Mouse (Mus musculus): ENCODE data around the gene Abr. TPM values are rescaled to one million over a fixed set of nuclear protein-coding genes. Genes with fewer than 3 reads are reported as not detected.

The Abr gene
- polyA plus RNA-seq, 1 experiment, result 158 TPM

DNA sequence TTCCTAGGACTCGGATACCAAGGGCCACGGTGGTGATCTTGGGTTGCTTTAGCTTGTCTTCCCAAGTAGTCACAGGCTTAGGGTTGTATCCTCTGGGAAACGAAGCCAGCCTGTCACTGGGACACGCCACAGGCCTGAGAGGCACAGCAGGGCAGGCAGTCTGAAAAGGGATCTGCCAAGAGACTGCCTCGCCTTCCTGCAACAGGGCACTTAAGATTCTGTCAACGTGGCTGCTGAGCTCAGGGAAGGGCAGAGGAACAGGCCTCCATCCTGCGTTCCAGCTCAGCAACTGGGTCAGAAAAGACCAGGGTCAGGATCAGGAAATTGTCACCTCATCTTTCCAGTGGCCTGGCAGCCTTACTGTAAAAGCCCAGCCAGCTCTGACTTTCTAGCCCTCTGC, 192.6 kb downstream of the Abr start:
- TF ChIP-seq POLR2A (IDR thresholded peaks at IDR 0.05; ENCODE audit: borderline replicate concordance, low read depth, low read length) (no peak), CTCF (IDR thresholded peaks at IDR 0.05; ENCODE audit: low read depth, low read length) (no peak)
- H3K4me3 ChIP-seq (ENCODE audit: insufficient read depth, low read length), result no peak overlapping the region
- no peak overlapping the region for H3K27ac ChIP-seq (ENCODE audit: insufficient read depth, low read depth, low read length)
- no peaks in the 10 kb centered on the region for H3K4me1 ChIP-seq (ENCODE audit: control insufficient read depth, insufficient read depth, low read length)

DNA sequence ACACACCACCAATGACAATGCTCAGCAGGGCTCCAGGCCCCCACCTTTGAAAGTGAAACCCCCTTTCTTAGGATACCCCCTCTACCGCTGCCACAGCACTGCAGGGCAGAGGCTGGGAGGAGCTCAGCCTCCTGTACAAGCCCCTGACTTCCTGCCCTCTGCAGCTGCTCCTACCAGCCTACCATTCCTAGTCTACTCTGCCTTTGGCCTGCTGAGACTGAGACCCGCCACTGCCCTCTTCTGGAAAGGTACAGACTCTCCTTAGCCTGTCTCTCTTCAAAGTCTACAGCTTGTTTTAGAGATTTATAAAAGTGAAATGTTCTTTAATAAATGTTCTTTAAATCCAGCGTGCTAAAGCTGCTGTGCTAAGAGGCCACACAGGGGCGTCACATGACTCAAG, 193.1 kb downstream of the Abr start:
- H3K4me3 ChIP-seq (ENCODE audit: insufficient read depth, low read length), result no peak overlapping the region
- TF ChIP-seq CTCF (IDR thresholded peaks at IDR 0.05; ENCODE audit: low read depth, low read length) (0 out of 2 replicates have a peak, but pooled peaks have one; percentile 11), POLR2A (IDR thresholded peaks at IDR 0.05; ENCODE audit: borderline replicate concordance, low read depth, low read length) (no peak)
- H3K27ac ChIP-seq (ENCODE audit: insufficient read depth, low read depth, low read length), result no peak overlapping the region
- no peaks in the 10 kb centered on the region for H3K4me1 ChIP-seq (ENCODE audit: control insufficient read depth, insufficient read depth, low read length)

DNA sequence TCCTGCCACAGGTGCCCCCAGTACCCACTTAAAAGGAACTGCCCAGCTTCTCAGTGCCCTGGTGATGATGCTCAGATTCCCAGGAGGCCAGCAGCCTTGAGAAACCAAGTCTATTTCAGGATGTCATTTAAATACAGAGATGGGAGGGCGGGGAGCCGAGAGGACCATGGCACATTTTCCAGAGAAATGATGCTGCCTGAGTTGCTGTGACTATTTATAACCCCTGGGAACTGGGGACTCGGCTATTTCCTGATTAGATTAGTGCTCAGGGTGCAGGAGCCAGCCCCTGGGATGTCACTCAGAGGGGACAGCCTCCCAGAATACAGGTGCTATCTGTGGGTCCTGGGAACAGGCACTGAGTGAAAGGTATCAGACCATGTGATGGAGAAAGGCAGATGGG, 194.3 kb downstream of the Abr start:
- H3K27ac ChIP-seq (ENCODE audit: insufficient read depth, low read depth, low read length), result no peak overlapping the region
- H3K4me1 ChIP-seq (ENCODE audit: control insufficient read depth, insufficient read depth, low read length), result no peaks in the 10 kb centered on the region
- TF ChIP-seq POLR2A (IDR thresholded peaks at IDR 0.05; ENCODE audit: borderline replicate concordance, low read depth, low read length), result no peak
- no peak for TF ChIP-seq CTCF (IDR thresholded peaks at IDR 0.05; ENCODE audit: low read depth, low read length)
- H3K4me3 ChIP-seq (ENCODE audit: insufficient read depth, low read length), result no peak overlapping the region

DNA sequence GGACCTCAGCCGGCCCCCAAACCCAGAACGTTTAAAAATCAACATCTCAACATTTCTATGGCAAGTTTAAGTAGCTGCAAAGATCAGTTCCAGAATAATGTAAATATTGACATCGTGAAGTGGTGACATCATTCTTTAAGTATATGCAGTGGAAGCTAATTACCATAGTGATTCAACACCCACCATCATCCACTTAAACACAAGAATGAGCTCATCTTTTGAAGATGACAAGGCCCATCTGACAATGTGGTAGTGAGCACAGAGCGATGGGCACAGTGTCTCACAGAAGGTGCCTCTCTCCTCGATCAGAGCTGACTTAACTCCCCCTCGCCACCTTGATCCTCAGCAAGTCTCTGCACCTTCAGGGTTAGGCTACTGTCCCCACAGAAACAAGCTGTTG, 196.4 kb downstream of the Abr start:
- no peak overlapping the region for H3K4me3 ChIP-seq (ENCODE audit: insufficient read depth, low read length)
- TF ChIP-seq POLR2A (IDR thresholded peaks at IDR 0.05; ENCODE audit: borderline replicate concordance, low read depth, low read length) (no peak), CTCF (IDR thresholded peaks at IDR 0.05; ENCODE audit: low read depth, low read length) (no peak)
- H3K27ac ChIP-seq (ENCODE audit: insufficient read depth, low read depth, low read length), result no peak overlapping the region
- H3K4me1 ChIP-seq (ENCODE audit: control insufficient read depth, insufficient read depth, low read length), result no peaks in the 10 kb centered on the region

DNA sequence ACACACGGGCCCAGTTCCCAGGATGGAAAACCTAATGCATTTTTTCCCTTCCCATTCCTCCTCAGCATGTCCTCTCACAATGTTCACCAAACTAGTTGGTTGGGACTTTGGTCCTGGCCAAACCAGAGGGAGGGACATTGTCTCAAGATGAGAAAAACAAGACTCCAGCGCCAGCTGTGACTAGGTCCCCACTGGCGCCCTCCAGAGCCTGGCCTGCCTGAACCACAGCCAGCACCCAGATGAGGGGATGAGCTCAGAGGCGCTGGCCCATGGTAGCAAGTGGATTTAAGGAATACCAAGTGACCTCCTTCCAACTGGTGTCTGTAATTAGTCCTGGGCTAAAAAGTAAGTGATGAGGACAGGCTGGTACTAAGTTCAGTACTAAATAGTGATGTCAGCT, 201.2 kb downstream of the Abr start:
- Histone ChIP-seq H3K4me3 (ENCODE audit: insufficient read depth, low read length) (no peak overlapping the region), H3K4me1 (ENCODE audit: control insufficient read depth, insufficient read depth, low read length) (peaks cover 2% of the 10 kb centered on the region; the same call in 1 of the 2 replicates), H3K27ac (ENCODE audit: insufficient read depth, low read depth, low read length) (no peak overlapping the region)
- TF ChIP-seq POLR2A (IDR thresholded peaks at IDR 0.05; ENCODE audit: borderline replicate concordance, low read depth, low read length) (no peak), CTCF (IDR thresholded peaks at IDR 0.05; ENCODE audit: low read depth, low read length) (no peak)

DNA sequence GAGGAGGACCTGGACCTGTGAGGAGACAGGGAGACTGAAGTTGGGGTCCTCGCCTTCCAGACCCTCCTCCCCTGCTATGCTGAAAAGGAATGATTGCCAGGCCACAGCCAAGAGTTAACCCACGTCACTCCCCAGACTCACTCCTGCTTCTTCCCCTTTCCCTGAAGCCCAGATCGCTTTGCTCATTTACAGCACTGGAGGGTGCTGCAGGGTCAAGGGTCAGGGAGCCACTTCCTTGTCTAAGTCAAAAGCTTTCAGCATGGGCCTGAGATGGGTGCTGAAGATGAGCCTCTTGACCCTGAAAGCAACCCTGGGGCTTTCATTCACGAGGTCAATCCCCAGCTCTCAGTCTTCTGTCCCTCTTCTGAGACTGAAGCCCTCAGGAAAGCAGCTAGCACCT, 202.9 kb downstream of the Abr start:
- Histone ChIP-seq H3K27ac (ENCODE audit: insufficient read depth, low read depth, low read length) (no peak overlapping the region), H3K4me1 (ENCODE audit: control insufficient read depth, insufficient read depth, low read length) (peaks cover 2% of the 10 kb centered on the region; the same call in 1 of the 2 replicates), H3K4me3 (ENCODE audit: insufficient read depth, low read length) (no peak overlapping the region)
- TF ChIP-seq POLR2A (IDR thresholded peaks at IDR 0.05; ENCODE audit: borderline replicate concordance, low read depth, low read length) (no peak), CTCF (IDR thresholded peaks at IDR 0.05; ENCODE audit: low read depth, low read length) (no peak)

DNA sequence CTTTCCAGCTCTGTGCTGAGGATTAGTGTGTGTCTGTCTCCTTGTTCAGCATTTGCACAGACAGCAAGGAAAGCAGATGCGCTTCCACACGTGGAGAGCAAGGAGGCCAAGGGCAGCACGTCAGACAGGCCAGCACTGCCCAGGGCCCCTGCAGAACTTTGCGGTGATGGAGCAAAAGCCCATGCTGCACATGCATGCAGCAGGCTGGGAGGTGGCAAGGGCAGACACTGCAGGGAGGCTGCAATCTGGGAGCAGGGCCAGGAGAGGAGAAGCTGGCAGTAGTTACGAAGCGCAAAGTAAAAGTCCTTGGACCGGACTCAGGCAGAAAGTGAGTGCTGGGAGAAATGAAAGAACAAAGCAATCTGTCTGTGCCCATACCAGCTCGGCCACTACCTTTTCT, 203.7 kb downstream of the Abr start:
- no peak for TF ChIP-seq POLR2A (IDR thresholded peaks at IDR 0.05; ENCODE audit: borderline replicate concordance, low read depth, low read length)
- TF ChIP-seq CTCF (IDR thresholded peaks at IDR 0.05; ENCODE audit: low read depth, low read length), result no peak
- no peak overlapping the region for H3K27ac ChIP-seq (ENCODE audit: insufficient read depth, low read depth, low read length)
- H3K4me3 ChIP-seq (ENCODE audit: insufficient read depth, low read length), result no peak overlapping the region
- H3K4me1 ChIP-seq (ENCODE audit: control insufficient read depth, insufficient read depth, low read length), result peaks cover 2% of the 10 kb centered on the region; the same call in 1 of the 2 replicates

DNA sequence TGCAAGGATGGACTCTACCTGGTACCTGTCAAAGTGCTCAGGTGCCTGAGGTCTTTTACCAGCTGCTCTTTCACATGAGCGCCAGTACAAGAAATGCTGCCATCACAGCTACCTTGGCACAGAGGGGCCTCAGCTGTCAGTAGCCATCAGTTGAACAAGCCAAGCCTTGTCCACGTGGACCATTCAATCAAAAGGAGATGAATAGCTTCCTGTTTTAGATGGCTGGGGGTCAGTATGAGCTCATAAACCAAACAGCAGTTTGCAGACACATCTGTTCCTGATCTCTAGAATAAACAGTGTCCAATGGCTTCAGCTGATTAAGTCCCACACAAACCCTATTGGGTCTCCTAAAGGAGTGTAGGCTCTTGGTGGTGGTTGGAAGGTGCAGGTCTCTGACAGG, 206.1 kb downstream of the Abr start:
- no peak for TF ChIP-seq CTCF (IDR thresholded peaks at IDR 0.05; ENCODE audit: low read depth, low read length)
- no peak for TF ChIP-seq POLR2A (IDR thresholded peaks at IDR 0.05; ENCODE audit: borderline replicate concordance, low read depth, low read length)
- Histone ChIP-seq H3K4me1 (ENCODE audit: control insufficient read depth, insufficient read depth, low read length) (peaks cover 2% of the 10 kb centered on the region; the same call in 1 of the 2 replicates), H3K4me3 (ENCODE audit: insufficient read depth, low read length) (no peak overlapping the region), H3K27ac (ENCODE audit: insufficient read depth, low read depth, low read length) (no peak overlapping the region)

DNA sequence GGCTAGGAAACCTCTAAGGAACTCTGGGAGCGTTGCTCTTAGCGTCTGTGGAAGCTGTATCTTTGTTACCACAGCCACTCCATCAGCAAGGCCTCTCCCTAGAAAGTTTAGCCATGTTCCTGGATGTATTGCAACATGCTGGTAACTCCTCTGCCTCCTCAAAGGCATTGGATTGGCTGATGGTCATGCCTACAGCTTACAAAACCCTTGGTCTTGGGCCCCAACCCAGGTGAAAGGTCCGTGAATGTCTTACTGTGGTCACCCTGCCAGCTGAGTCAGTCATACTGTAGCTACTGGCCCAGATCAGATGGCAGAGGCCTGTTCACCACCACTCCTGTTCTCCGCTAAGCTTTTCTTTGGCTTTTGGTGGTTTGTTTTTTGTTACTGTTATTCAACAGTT, 207.1 kb downstream of the Abr start:
- H3K4me1 ChIP-seq (ENCODE audit: control insufficient read depth, insufficient read depth, low read length), result peaks cover 2% of the 10 kb centered on the region; the same call in 1 of the 2 replicates
- no peak for TF ChIP-seq CTCF (IDR thresholded peaks at IDR 0.05; ENCODE audit: low read depth, low read length)
- TF ChIP-seq POLR2A (IDR thresholded peaks at IDR 0.05; ENCODE audit: borderline replicate concordance, low read depth, low read length), result no peak
- no peak overlapping the region for H3K27ac ChIP-seq (ENCODE audit: insufficient read depth, low read depth, low read length)
- H3K4me3 ChIP-seq (ENCODE audit: insufficient read depth, low read length), result no peak overlapping the region

DNA sequence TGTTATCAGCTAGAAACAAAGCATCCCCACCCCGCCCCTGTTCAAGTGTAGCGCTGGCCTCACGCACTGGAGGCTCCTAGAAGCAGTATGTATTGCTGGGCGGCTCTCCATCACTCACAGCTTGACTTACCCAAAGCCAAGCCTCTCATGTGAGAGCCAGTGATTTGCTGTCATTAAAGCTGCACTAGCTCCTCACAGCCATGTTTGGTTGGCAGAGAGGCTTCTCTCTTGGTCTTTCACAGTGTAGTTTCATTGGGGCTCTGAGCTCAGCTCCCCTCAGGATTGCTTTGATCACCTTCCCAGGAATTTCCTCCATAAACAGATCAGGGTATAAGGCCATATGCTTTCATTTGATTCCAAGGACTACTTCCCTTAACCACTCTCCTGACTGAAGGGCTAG, 208.9 kb downstream of the Abr start:
- TF ChIP-seq CTCF (IDR thresholded peaks at IDR 0.05; ENCODE audit: low read depth, low read length), result no peak
- TF ChIP-seq POLR2A (IDR thresholded peaks at IDR 0.05; ENCODE audit: borderline replicate concordance, low read depth, low read length), result no peak
- H3K4me3 ChIP-seq (ENCODE audit: insufficient read depth, low read length), result no peak overlapping the region
- H3K27ac ChIP-seq (ENCODE audit: insufficient read depth, low read depth, low read length), result no peak overlapping the region
- peaks cover 2% of the 10 kb centered on the region; the same call in 1 of the 2 replicates for H3K4me1 ChIP-seq (ENCODE audit: control insufficient read depth, insufficient read depth, low read length)

DNA sequence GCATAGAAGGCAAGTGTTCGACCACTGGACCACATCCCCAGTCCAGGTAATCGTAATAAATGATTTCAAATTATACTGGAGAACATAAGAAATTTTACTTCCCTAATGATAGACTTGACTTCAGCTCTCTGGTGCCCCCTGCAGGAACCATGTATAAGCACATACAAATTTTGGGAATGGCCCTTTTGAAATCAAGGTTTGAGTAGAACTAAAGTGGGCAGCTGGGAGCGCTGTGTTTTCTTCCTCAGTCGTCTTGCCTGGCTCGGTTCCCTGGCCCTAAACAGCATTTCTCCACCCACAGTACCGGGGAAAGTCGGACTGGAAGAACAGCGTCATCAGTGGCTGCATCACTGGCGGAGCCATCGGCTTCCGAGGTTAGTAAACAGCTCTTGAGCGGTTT, 211.3 kb downstream of the Abr start:
- Histone ChIP-seq H3K27ac (ENCODE audit: insufficient read depth, low read depth, low read length) (no peak overlapping the region), H3K4me3 (ENCODE audit: insufficient read depth, low read length) (no peak overlapping the region), H3K4me1 (ENCODE audit: control insufficient read depth, insufficient read depth, low read length) (peaks cover 2% of the 10 kb centered on the region; the same call in 1 of the 2 replicates)
- TF ChIP-seq POLR2A (IDR thresholded peaks at IDR 0.05; ENCODE audit: borderline replicate concordance, low read depth, low read length), result no peak
- no peak for TF ChIP-seq CTCF (IDR thresholded peaks at IDR 0.05; ENCODE audit: low read depth, low read length)

Data from bone marrow macrophage, adult 2 months (primary cell).